Mouse (Mus musculus) gonadal fat pad, adult 2 months (tissue): ENCODE results near the gene Cldn11. TPM values are rescaled to one million over a fixed set of nuclear protein-coding genes. Genes with fewer than 3 reads are reported as not detected.
"Not testable (repeated sequence)": the region's sequence is repeated elsewhere in the genome, so short reads cannot be mapped to it uniquely, and the experiment has no call there.

Experiments used
- DNase-seq: peaks from one replicate; pipeline ENCODE4 v3.0.0-alpha.2; 2012; ENCODE audit warnings: low read depth
- polyA plus RNA-seq: library from polyadenylated mRNA; depleted of rRNA; stranded (reverse); fragments of >200 nt; gene quantifications from 2 replicates; pipeline ENCODE4 v1.2.3, GENCODE M21; 2012; rRNA removed

Cldn11 gene
- 35.7 and 41.5 TPM in 2 replicates for polyA plus RNA-seq

GRCm38 (mm10) chr3:31149706-31150105 lies at the start of gene Cldn11:
Gene Cldn11, plus strand, starts transcription at chr3:31149920.
- DNase-seq: no peak

DNA sequence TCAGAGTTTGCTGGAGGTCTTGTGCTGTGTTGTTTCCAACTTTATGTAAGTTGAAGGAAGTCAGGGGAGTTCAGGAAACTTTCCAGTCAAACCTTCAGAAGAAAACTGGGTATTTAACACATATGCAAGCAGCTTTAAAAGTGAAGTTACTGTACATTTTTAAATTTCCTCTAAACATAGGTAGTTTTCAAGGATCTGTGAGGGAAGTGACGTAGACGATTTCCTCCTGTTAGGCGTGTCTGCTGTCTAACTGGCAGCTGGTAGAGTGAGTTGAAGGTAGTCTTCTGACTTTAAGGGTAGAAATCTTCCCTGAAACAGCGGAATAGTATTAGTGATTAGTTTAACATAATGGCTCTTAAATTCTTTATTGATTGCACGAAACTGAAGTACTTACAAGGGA lies 49.7 kb upstream of the Cldn11 start:
- no peak for DNase-seq

GRCm38 (mm10) chr3:31100802-31101201 lies 48.9 kb upstream of the Cldn11 start:
- no peak for DNase-seq

DNA sequence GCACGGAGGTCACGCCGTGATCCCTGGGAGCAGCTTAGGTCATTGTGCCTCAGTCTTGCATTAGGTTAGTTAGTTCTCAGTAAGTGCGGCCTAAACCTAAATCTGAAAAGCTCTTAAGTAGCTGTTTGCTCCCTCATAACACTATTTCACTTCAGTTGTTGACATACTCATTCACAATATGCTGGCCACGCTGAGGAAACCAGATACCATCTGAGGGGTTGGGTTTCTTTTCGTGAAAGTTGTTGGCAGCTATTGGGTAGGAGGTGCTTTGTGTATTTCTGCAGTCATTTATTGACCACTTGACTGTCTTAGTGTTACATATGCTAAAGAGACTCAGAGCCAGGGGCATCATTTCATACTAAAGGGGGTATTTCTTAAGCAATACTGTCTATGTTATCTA lies 44.8 kb upstream of the Cldn11 start:
- no peak for DNase-seq

DNA sequence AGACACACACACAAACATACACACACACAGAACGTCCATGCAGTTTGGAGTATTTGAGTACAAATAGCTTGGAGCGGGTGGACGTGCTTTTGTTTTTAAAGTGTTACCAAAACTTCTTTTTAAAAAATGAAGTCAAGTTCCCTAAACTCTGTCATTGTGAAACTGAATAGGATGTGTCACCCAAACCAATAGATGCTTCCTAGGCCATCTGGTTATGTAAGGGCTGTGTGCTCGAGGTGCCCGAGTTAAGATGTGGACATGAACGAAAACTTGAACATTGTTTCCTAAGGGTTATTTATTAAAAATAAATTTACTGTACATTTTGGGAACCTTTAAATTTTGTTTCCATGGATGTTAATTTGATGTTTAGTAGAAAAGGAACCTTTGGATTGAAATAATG lies 43.1 kb upstream of the Cldn11 start:
- DNase-seq: no peak

GRCm38 (mm10) chr3:31107674-31108073 lies 42.0 kb upstream of the Cldn11 start:
- no peak for DNase-seq

DNA sequence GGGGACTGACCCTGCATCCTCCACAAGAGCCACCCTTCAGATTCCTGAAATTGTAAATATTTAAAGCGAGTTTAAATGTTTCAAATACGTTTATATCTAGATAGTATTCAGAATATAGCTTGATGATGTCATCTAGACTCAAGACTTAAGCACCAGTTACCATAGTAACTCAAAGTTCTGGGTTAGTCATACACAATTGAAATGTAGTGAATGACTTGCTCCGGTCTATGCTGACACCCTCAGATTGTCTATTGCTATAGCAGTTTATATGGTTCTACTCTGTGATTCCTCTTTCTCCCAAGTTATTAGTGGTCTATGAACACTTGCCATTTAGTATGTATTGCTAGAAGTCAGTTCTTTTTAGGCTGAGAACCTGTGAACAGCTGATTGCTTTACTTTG lies 40.6 kb upstream of the Cldn11 start:
- no peak for DNase-seq

DNA sequence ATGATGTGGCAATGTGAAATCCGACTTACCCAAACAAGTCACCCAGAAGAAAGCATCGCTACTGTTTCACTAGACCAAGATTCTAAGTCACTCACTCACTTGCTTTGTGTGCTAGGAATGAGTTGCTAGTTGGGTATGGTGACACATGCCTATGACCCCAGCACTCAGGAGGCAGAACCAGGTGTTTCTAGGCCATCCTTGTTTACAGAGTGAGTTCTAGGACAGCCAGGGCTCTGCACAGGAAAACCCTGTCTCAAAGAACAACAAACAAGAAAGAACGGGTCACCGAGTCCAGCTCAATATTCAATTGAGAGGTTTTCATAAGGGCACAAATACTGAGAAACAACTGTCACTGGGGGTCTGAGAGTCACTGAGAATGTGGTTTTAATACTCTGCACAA lies 26.6 kb upstream of the Cldn11 start:
- no peak for DNase-seq

GRCm38 (mm10) chr3:31126303-31126702 lies 23.4 kb upstream of the Cldn11 start:
- DNase-seq: no peak

DNA sequence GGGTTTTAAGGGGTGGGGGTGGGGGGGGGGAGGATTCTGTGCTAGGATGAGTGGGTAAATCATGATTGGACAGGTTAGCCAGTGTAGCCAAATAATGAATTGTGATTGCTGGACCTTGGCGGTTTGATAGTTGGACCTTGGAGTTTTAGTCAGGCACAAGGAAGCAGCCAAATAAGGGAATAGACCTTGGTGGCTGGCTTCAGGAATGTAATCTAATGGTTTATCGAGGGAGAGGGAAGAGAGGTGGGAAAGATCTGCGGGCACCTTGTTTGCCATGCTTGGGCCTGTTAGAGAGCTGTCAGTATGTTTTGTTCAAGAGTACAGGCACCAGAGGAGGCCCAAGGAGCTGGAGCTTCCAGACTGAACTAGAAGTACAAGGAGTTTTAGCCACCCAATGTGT lies 22.9 kb upstream of the Cldn11 start:
- DNase-seq: no peak

- no peak for DNase-seq
These were observed 20.0 kb upstream of the Cldn11 start for GRCm38 (mm10) chr3:31129766-31130165.

DNA sequence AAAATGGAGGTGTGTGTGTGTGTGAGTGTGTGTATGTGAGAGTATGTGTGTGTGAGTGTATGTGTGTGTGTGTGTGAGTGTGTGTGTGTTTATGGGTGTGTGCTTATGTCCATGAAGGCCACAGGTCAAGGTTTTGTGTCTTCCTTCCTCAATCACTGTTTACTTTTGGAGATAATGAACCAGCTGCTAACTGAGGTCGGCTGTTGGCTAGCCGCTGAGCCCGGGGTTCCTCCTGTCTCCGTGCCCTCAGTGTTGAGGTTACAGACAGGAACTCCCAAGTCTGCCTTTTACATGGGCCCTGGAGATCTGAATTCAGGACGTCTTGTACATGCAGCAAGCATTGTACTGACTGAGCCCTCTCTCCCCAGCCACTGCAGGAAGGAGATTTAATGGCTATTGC lies 16.1 kb upstream of the Cldn11 start:
- DNase-seq: no peak

DNA sequence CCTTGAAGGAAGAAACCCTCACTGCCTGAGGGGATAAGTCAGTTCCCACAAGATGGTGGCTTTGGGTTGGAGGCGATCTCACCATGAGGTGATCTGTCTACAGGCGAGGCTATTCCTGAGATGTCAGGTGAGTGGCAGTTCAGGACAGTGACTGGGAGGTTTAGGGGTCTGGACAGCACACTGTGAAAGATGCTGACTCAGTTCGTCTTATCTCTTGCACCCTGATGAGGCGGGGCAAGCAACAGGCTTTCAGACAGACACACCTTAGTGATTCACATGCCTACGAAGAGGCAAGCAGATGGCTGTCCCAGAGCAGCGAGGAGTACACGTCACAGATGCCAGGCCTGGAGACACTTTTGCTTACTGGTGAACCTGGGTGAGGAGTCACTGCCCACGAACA lies 15.5 kb upstream of the Cldn11 start:
- DNase-seq: no peak

- no peak for DNase-seq
These were observed 15.0 kb upstream of the Cldn11 start for GRCm38 (mm10) chr3:31134696-31135095.

DNA sequence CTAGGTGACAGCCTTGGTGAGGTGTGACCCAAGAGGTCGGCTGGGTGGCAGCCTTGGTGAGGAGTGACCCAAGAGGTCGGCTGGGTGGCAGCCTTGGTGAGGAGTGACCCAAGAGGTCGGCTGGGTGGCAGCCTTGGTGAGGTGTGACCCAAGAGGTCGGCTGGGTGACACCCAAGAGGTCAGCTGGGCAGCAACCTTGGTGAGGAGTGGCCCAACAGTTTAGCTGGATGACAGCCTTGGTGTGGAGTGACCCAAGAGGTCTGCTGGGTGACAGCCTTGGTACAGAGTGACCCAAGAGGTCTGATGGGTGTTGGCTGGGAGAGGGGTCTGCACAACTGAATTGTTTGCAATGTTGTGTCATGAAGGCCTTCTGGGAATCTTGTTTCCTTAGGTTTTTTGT lies 13.1 kb upstream of the Cldn11 start:
- not testable (repeated sequence) for DNase-seq

- no peak for DNase-seq
These were observed 11.0 kb upstream of the Cldn11 start for GRCm38 (mm10) chr3:31138454-31139424.

- no peak for DNase-seq
These were observed 8.1 kb upstream of the Cldn11 start for GRCm38 (mm10) chr3:31141621-31142020.

GRCm38 (mm10) chr3:31145222-31145621 lies 4.5 kb upstream of the Cldn11 start:
- not testable (repeated sequence) for DNase-seq

DNA sequence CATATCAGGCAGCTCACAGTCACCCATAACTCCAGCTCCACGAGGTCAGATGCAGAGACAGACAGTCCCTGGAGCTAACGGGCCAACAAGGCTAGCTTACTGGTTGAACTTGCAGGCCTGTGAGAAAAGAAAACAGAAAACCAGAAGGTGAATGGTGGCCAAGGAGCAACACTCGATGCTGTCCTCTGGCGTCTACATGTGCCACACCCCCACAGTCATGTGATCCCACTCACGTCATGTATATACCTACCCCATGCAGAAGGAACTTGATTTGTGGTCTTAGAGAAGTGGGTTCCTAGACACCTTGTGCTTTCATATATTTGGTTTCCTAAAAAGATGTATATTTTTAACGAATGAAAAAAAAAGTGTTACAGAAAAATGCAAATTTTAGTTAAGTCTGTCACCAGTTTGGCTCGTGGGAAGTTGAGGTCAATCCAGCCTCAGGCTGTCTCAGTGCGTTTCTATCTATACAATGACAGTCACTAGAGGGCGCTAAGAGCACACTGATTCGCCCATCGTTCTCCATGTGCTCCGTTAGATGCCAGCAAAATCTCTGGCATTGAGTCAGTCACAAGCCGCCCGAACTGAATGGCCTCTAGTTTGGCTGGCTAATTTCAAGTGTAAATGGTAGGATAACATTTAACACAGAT lies 4.0 kb upstream of the Cldn11 start:
- DNase-seq: no peak

DNA sequence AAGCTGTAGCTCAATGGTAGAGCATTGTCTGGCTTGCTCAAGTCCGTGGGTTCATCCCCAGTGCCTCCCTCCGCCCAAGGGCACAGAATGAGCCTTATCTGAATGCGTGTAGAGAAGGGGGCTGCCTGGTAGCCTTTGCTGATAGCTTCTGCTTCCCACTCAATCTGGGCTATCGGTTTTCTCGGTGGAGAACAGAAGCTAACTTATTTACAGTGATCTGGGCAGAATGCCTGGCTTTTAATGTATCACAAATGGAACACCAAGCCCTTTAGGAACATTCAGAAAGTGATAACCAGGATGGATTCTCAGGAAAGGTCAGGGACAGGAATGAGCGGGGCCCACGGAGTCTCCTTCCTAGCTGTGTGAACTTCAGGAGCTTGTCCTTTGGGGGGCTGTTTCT lies 1.1 kb upstream of the Cldn11 start:
- DNase-seq: no peak

DNA sequence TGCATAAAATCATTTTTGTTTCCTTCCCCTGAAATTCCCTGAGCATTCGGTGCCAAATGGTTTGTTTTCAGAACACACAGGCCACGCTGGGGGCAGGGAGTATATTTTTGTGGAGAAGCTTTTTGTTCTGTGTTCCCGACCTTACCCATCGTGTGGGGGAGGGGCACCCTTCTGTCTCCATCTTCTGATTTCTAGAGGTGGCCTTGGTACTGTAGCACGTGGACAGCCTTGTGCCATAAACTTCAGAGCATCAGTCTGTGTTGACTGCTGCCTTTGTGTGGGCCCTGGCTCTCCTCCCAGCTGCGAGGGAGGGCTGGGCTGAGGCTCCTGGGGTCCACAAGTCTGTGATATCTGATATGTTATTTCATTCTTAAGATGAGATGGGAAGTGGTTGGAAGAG lies 2.4 kb downstream of the Cldn11 start:
- no peak for DNase-seq

DNA sequence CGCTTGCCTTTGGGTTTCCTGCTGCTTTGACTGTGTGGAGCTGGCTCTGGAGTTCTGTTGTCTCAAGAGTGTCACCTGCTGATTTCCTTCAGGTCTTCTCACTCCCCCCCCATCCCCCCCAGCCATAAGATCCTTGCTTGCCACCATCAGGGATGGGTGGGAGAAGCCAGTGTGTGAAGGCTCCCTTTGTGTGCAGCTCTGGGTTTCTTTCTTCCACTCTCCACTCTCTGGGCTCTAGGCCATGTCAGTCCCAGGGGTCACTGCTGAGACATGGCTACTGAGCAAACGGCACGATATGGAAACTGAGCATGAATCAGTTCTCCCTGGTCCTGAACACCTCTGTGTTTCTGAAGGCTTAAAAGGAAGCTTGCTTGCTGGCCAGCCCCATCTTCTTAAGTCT lies 6.4 kb downstream of the Cldn11 start:
- no peak for DNase-seq

- DNase-seq: no peak
These were observed 8.1 kb downstream of the Cldn11 start for GRCm38 (mm10) chr3:31157776-31158175.
